Mouse (Mus musculus): ENCODE data around the gene Gm13871.
"Not testable (repeated sequence)": the region's sequence is repeated elsewhere in the genome, so short reads cannot be mapped to it uniquely, and the experiment has no call there.

Gm13871 gene

DNA sequence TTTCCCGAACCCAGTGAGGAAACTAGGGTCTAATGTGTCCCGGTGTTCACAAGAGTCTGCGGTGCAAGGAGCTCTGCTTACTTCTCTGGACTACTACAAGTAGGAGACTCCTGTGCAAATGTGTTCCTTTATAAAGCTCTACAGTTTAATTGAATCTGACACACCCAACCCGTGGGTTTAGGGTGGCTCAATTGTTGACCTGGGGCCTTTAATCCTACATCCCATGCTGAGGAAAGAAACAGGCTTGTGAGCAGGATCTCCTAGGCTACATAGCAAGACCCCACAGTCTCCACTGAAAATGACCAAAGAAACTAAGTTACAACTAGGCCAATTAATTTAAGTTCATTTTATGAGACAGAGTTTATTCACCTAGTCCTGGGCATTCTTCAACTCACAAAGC is at the start of gene Gm13871:
Gm13871 (minus strand) TSS at position 101 of the 400 bp plus-strand sequence.
- DNase-seq (ENCODE audit: low spot score): not testable (repeated sequence)

DNA sequence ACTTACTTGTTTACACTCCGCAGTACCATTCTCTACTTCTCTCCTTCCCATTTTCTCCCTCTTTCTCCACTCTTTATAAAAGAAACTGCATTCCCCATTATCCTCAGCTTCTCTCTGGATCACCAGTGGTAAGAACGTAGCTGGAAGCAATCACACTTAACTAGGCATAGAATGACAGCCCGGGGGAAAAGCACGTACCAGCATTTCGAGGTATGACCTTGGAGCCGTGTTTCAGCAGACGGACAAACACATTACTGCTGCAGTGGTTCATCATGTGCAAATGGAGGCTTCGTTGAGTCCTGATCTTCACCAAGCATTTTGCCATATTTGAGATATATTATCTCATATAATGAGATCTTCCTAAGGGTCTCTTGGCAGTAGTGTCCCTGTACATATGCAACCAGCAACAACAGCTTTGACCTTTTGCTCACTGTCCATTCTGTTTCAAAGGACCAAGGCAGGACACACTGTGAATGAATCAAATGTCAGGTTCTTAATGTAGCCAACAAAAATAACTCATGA is 44.7 kb upstream of the Gm13871 start, which contains the start of gene 2310002L09Rik:
2310002L09Rik (minus strand) TSS at position 472 of the 522 bp plus-strand sequence.
- DNase-seq (ENCODE audit: low spot score): no peak

DNA sequence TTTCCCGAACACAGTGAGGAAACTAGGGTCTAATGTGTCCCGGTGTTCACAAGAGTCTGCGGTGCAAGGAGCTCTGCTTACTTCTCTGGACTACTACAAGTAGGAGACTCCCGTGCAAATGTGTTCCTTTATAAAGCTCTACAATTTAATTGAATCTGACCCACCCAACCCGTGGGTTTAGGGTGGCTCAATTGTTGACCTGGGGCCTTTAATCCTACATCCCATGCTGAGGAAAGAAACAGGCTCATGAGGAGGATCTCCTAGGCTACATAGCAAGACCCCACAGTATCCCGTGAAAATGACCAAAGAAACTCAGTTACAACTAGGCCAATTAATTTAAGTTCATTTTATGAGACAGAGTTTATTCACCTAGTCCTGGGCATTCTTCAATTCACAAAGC is 14.9 kb upstream of the Gm13871 start, which contains the start of gene Gm11756:
Gm11756 (minus strand) TSS at position 101 of the 400 bp plus-strand sequence.
- not testable (repeated sequence) for DNase-seq (ENCODE audit: low spot score)

DNA sequence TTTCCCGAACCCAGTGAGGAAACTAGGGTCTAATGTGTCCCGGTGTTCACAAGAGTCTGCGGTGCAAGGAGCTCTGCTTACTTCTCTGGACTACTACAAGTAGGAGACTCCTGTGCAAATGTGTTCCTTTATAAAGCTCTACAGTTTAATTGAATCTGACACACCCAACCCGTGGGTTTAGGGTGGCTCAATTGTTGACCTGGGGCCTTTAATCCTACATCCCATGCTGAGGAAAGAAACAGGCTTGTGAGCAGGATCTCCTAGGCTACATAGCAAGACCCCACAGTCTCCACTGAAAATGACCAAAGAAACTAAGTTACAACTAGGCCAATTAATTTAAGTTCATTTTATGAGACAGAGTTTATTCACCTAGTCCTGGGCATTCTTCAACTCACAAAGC is 14.7 kb downstream of the Gm13871 start, which contains the start of gene Gm11757:
Gm11757 (minus strand) TSS at position 101 of the 400 bp plus-strand sequence.
- not testable (repeated sequence) for DNase-seq (ENCODE audit: low spot score)

DNA sequence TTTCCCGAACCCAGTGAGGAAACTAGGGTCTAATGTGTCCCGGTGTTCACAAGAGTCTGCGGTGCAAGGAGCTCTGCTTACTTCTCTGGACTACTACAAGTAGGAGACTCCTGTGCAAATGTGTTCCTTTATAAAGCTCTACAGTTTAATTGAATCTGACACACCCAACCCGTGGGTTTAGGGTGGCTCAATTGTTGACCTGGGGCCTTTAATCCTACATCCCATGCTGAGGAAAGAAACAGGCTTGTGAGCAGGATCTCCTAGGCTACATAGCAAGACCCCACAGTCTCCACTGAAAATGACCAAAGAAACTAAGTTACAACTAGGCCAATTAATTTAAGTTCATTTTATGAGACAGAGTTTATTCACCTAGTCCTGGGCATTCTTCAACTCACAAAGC is 29.6 kb downstream of the Gm13871 start, which contains the start of gene Gm11758:
Gm11758 (minus strand) TSS at position 101 of the 400 bp plus-strand sequence.
- DNase-seq (ENCODE audit: low spot score): not testable (repeated sequence)
